Mouse (Mus musculus) kidney, embryonic 14.5 days (tissue): ENCODE data around the gene Pi4k2b. TPM values are rescaled to one million over a fixed set of nuclear protein-coding genes. Genes with fewer than 3 reads are reported as not detected.

Experiments
- ATAC-seq: fragments of 200-750 bp; cut with Nextera tagmentation; 2 replicates; pipeline ENCODE4 v1.8.0; 2017; ENCODE audit warnings: moderate number of reproducible peaks, mild to moderate bottlenecking, moderate TSS enrichment, moderate library complexity; ENCODE audit not compliant: low FRiP score, low TSS enrichment
- H3K27ac ChIP-seq: fragments of 300-500 bp; sonication (generic); 2 replicates; pipeline ENCODE4 v1.5.1; 2014; ENCODE audit warnings: low read depth, mild to moderate bottlenecking, low read length, moderate library complexity, mixed read lengths
- H3K27me3 ChIP-seq: fragments of 300-500 bp; sonication (generic); 2 replicates; pipeline ENCODE4 v1.6.1; 2014; ENCODE audit warnings: mild to moderate bottlenecking, low read length; ENCODE audit not compliant: control insufficient read depth, insufficient read depth
- H3K36me3 ChIP-seq: fragments of 300-500 bp; sonication (generic); 2 replicates; pipeline ENCODE4 v1.6.1; 2014; ENCODE audit warnings: low read length, mixed read lengths; ENCODE audit not compliant: control insufficient read depth, insufficient read depth
- H3K4me1 ChIP-seq: fragments of 300-500 bp; sonication (generic); 2 replicates; pipeline ENCODE4 v1.6.1; 2014; ENCODE audit warnings: low read length, mixed read lengths; ENCODE audit not compliant: control insufficient read depth, insufficient read depth
- H3K4me2 ChIP-seq: fragments of 300-500 bp; sonication (generic); replicated peaks from 2 replicates; pipeline ENCODE4 v1.6.1; 2014; ENCODE audit warnings: low read depth, mild to moderate bottlenecking, low read length
- H3K4me3 ChIP-seq: fragments of 300-500 bp; sonication (generic); 2 replicates; pipeline ENCODE4 v1.5.1; 2014; ENCODE audit warnings: mild to moderate bottlenecking, low read length
- H3K9ac ChIP-seq: fragments of 300-500 bp; sonication (generic); 2 replicates; pipeline ENCODE4 v1.6.1; 2014; ENCODE audit warnings: low read depth, mild to moderate bottlenecking, low read length, moderate library complexity
- H3K9me3 ChIP-seq: fragments of 300-500 bp; sonication (generic); 2 replicates; pipeline ENCODE4 v1.6.1; 2016; ENCODE audit warnings: low read length; ENCODE audit not compliant: control insufficient read depth
- WGBS: fragments of 180-500 bp; shearing (Covaris S2); extraction: QIAGEN DNeasy Blood & Tissue Kit; methylation state at CpG from one replicate; pipeline ENCODE4 v1.1.7; 2014; 5-methylcytosine and 5-hydroxymethylcytosine counted together
- polyA plus RNA-seq: library from polyadenylated mRNA; unstranded; fragments of >200 nt; fragmentation: Nextera tagmentation; extraction: Ambion mirVana; gene quantifications from 2 replicates; pipeline ENCODE4 v1.2.1, GENCODE M21; 2014

Gene Pi4k2b
- polyA plus RNA-seq, 1 experiment from 2014 or later, result 31.8 TPM

GRCm38 (mm10) chr5:52736046-52736445 is 5.3 kb upstream of the Pi4k2b start:
- no peak overlapping the region for H3K9ac ChIP-seq
- H3K4me1 ChIP-seq, result no peaks in the 10 kb centered on the region
- H3K9me3 ChIP-seq, result no peaks in the 10 kb centered on the region
- H3K27ac ChIP-seq, result no peak overlapping the region
- no peak overlapping the region for H3K4me3 ChIP-seq
- no peak overlapping the region for H3K4me2 ChIP-seq
- no peaks in the 10 kb centered on the region for H3K36me3 ChIP-seq
- no peaks in the 10 kb centered on the region for H3K27me3 ChIP-seq
- 75% methylated on average over 3 of the region's 3 CpGs for WGBS
- ATAC-seq, result no peak; the same call in 1 of the 2 replicates

- peak overlapping the region; percentile 71 for H3K27ac ChIP-seq
- WGBS, result 3% methylated on average over 17 of the region's 17 CpGs
- 0 out of 2 replicates have a peak, but pooled peaks cover 3% of the 10 kb centered on the region for H3K4me1 ChIP-seq
- H3K9ac ChIP-seq, result peak overlapping the region; percentile 90
- peak overlapping the region; percentile 83 for H3K4me3 ChIP-seq
- H3K4me2 ChIP-seq, result peak overlapping the region; percentile 77
- H3K27me3 ChIP-seq, result no peaks in the 10 kb centered on the region
- H3K9me3 ChIP-seq, result no peaks in the 10 kb centered on the region
- H3K36me3 ChIP-seq, result peaks cover 5% of the 10 kb centered on the region; the same call in 1 of the 2 replicates
- ATAC-seq, result peak; percentile 43; the same call in 1 of the 2 replicates
Observed at GRCm38 (mm10) chr5:52742112-52742813, 889 bp downstream of the Pi4k2b start.

- Histone ChIP-seq H3K4me1 (0 out of 2 replicates have a peak, but pooled peaks cover 3% of the 10 kb centered on the region), H3K4me3 (peak overlapping the region; percentile 83), H3K36me3 (peaks cover 5% of the 10 kb centered on the region; the same call in 1 of the 2 replicates), H3K27ac (no peak overlapping the region), H3K9me3 (no peaks in the 10 kb centered on the region), H3K4me2 (peak overlapping the region; percentile 77), H3K9ac (no peak overlapping the region), H3K27me3 (no peaks in the 10 kb centered on the region)
- no peak for ATAC-seq
- WGBS, result 53% methylated on average over 4 of the region's 4 CpGs
Observed at GRCm38 (mm10) chr5:52743231-52743630, 1.9 kb downstream of the Pi4k2b start.

GRCm38 (mm10) chr5:52746920-52747319 is 5.5 kb downstream of the Pi4k2b start:
- Histone ChIP-seq H3K9me3 (no peaks in the 10 kb centered on the region), H3K4me3 (no peak overlapping the region), H3K4me2 (no peak overlapping the region), H3K9ac (no peak overlapping the region), H3K27me3 (no peaks in the 10 kb centered on the region), H3K4me1 (0 out of 2 replicates have a peak, but pooled peaks cover 5% of the 10 kb centered on the region), H3K36me3 (peaks cover 5% of the 10 kb centered on the region; the same call in 1 of the 2 replicates), H3K27ac (no peak overlapping the region)
- ATAC-seq, result no peak

GRCm38 (mm10) chr5:52748732-52749131 is 7.4 kb downstream of the Pi4k2b start:
- no peak overlapping the region for H3K4me3 ChIP-seq
- H3K27ac ChIP-seq, result no peak overlapping the region
- no peaks in the 10 kb centered on the region for H3K9me3 ChIP-seq
- H3K27me3 ChIP-seq, result no peaks in the 10 kb centered on the region
- no peak overlapping the region for H3K4me2 ChIP-seq
- 72% methylated on average over 5 of the region's 5 CpGs for WGBS
- no peak overlapping the region for H3K9ac ChIP-seq
- H3K36me3 ChIP-seq, result peaks cover 5% of the 10 kb centered on the region; the same call in 1 of the 2 replicates
- no peak for ATAC-seq
- H3K4me1 ChIP-seq, result 0 out of 2 replicates have a peak, but pooled peaks cover 3% of the 10 kb centered on the region

GRCm38 (mm10) chr5:52753146-52753545 is 11.8 kb downstream of the Pi4k2b start:
- Histone ChIP-seq H3K9me3 (no peaks in the 10 kb centered on the region), H3K4me3 (no peak overlapping the region), H3K9ac (no peak overlapping the region), H3K27me3 (no peaks in the 10 kb centered on the region), H3K27ac (no peak overlapping the region), H3K4me1 (0 out of 2 replicates have a peak, but pooled peaks cover 3% of the 10 kb centered on the region), H3K4me2 (no peak overlapping the region), H3K36me3 (peaks cover 5% of the 10 kb centered on the region; the same call in 1 of the 2 replicates)
- ATAC-seq, result no peak
- 71% methylated on average over 9 of the region's 9 CpGs for WGBS

GRCm38 (mm10) chr5:52754196-52754595 is 12.8 kb downstream of the Pi4k2b start:
- Histone ChIP-seq H3K9me3 (no peaks in the 10 kb centered on the region), H3K4me1 (0 out of 2 replicates have a peak, but pooled peaks cover 1% of the 10 kb centered on the region), H3K27me3 (no peaks in the 10 kb centered on the region), H3K4me2 (no peak overlapping the region), H3K4me3 (no peak overlapping the region), H3K36me3 (peaks cover 5% of the 10 kb centered on the region; the same call in 1 of the 2 replicates), H3K27ac (no peak overlapping the region), H3K9ac (no peak overlapping the region)
- ATAC-seq, result no peak

GRCm38 (mm10) chr5:52755337-52755736 is 14.0 kb downstream of the Pi4k2b start:
- 94% methylated on average over 3 of the region's 3 CpGs for WGBS
- Histone ChIP-seq H3K4me2 (no peak overlapping the region), H3K4me1 (no peaks in the 10 kb centered on the region), H3K4me3 (no peak overlapping the region), H3K27ac (no peak overlapping the region), H3K27me3 (no peaks in the 10 kb centered on the region), H3K9me3 (no peaks in the 10 kb centered on the region), H3K36me3 (peaks cover 5% of the 10 kb centered on the region; the same call in 1 of the 2 replicates), H3K9ac (no peak overlapping the region)
- no peak for ATAC-seq

- 94% methylated on average over 6 of the region's 6 CpGs for WGBS
- no peak for ATAC-seq
- no peak overlapping the region for H3K27ac ChIP-seq
- H3K4me2 ChIP-seq, result no peak overlapping the region
- H3K4me3 ChIP-seq, result no peak overlapping the region
- no peak overlapping the region for H3K9ac ChIP-seq
- no peaks in the 10 kb centered on the region for H3K9me3 ChIP-seq
- no peaks in the 10 kb centered on the region for H3K27me3 ChIP-seq
- H3K4me1 ChIP-seq, result no peaks in the 10 kb centered on the region
- H3K36me3 ChIP-seq, result peaks cover 5% of the 10 kb centered on the region; the same call in 1 of the 2 replicates
Observed at GRCm38 (mm10) chr5:52755989-52756388, 14.6 kb downstream of the Pi4k2b start.
